Mouse (Mus musculus) small intestine, adult 2 months (tissue): ENCODE results near the gene Dcbld1.

Source experiments
- CTCF ChIP-seq: fragments of 200-500 bp; IDR thresholded peaks from 2 replicates; pipeline ENCODE4 v1.5.1; 2012; ENCODE audit warnings: low read depth, mild to moderate bottlenecking, control low read depth, inconsistent platforms, low read length, moderate library complexity, mixed read lengths; ENCODE audit not compliant: insufficient replicate concordance, insufficient read length; ENCODE audit errors: extremely low read depth
- POLR2A ChIP-seq: fragments of 200-500 bp; IDR thresholded peaks from 2 replicates; pipeline ENCODE4 v1.6.1; 2012; ENCODE audit warnings: low read depth, mild to moderate bottlenecking, control low read depth, inconsistent platforms, low read length, moderate library complexity

DNA sequence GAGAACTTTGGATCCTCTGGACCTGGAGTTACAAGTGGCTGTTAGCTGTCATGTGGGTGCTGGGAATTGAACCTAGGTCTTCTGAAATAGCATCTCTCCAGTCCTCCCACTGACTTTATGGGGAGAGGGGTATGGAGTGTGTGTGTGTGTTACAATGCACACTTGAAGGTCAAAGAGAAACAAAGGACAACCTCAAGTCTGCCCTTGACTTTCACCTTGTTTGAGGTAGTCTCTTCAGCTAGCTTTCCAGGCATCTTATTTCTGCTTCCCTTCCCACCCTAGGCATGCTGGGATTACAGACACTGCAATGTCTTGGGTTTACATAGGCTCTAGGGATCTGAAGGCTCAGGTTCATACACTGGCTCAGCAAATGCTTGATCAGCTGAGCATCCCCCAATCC is 68.9 kb downstream of the Dcbld1 start:
- TF ChIP-seq CTCF, result no peak
- TF ChIP-seq POLR2A, result no peak
